ENCODE assay signal across 26 mouse cellular contexts in genomic region chr3:26815764-26816163, GRCm38 (mm10).
DNase-seq lines count a peak whose midpoint lies in the region; ATAC-seq and TF ChIP-seq lines count a peak whose summit lies in the region.
"Had no signal": no experiment of that assay in that cellular context is flagged by ENCODE, and none has a peak within 500 bp of the region (broad histone marks: within the 10 kb centered on the region; RNA-seq: fewer than 3 reads in every experiment).

No protein-coding gene starts in this region.

- no peak overlapping the region for H3K4me3 ChIP-seq in left cerebral cortex, adult 2 months
- H3K4me3 ChIP-seq: embryonic facial prominence, embryonic 13.5 days; embryonic facial prominence, embryonic 15.5 days; erythroblast, embryonic 14.5 days; forebrain, embryonic 10.5 days; forebrain, embryonic 12.5 days had no signal

- intact Hi-C loops in left cerebral cortex, adult 2 months (cut with DNase I) = loop anchor here (2.0 to 10.0 kb wide), 3 partner anchors 153 to 581 kb away; no protein-coding TSS in a partner anchor
- intact Hi-C loops in left cerebral cortex, postnatal 4 days (cut with DNase I) = no loop called here

- H3K27ac ChIP-seq in left cerebral cortex, adult 2 months = 0 out of 2 replicates have a peak overlapping the region, but pooled peaks have one; percentile 1
- H3K27ac ChIP-seq: embryonic facial prominence, embryonic 13.5 days; embryonic facial prominence, embryonic 15.5 days; forebrain, embryonic 10.5 days; forebrain, embryonic 12.5 days had no signal

- TF ChIP-seq CTCF in left cerebral cortex, adult 2 months (IDR thresholded peaks at IDR 0.05) = no peak

- DNase-seq in frontal cortex, postnatal 25 days (ENCODE audit: low spot score in 2 of 2) = no peak
- no peak for DNase-seq in left cerebral cortex, adult 2 months (ENCODE audit: extremely low spot score in 1 of 2, low spot score in 2 of 2)
- no peak for DNase-seq in left cerebral cortex, postnatal 4 days
- no peak for DNase-seq in gastrocnemius, postnatal 25 days
- DNase-seq: adrenal gland, adult 8-10 months; adrenal gland, postnatal 14 days; adrenal gland, postnatal 36 days; B cell, adult 2 months; cerebellum, adult 11 months; cerebellum, adult 18-20 months; cerebellum, adult 8-10 months; cerebellum, adult 9-11 months; cerebellum, postnatal 14 days; cerebellum, postnatal 36 days; embryo, embryonic 11 days had no signal

- ATAC-seq in frontal cortex, adult (ENCODE audit: low TSS enrichment) = peak; percentile 84
- ATAC-seq: activated CD4-positive, CD25-positive, alpha-beta regulatory T cell, adult 4 months; CD4-positive, CD25-positive, alpha-beta regulatory T cell, adult 4 months; forebrain, embryonic 14.5 days; forebrain, embryonic 16.5 days; Patski had no signal
